Mouse (Mus musculus) liver, adult 2 months (tissue): ENCODE measurements around the gene Tbx1. TPM values are rescaled to one million over a fixed set of nuclear protein-coding genes. Genes with fewer than 3 reads are reported as not detected.
A peak's percentile ranks its signal among the peaks of the same experiment; 100 is the strongest.

Experiments
- DNase-seq: peaks from one replicate; pipeline ENCODE4 v3.0.0-alpha.2; 2011; ENCODE audit warnings: low read depth, low spot score; ENCODE audit errors: extremely low read depth
- H3K27ac ChIP-seq: fragments of 200-500 bp; replicated peaks from 2 replicates; pipeline ENCODE4 v1.5.1; 2012; ENCODE audit warnings: low read depth, mild to moderate bottlenecking, control low read depth, inconsistent platforms, low read length; ENCODE audit not compliant: insufficient read depth
- H3K27me3 ChIP-seq: fragments of 200-500 bp; 2 replicates; pipeline ENCODE4 v1.6.1; 2012; ENCODE audit warnings: mild to moderate bottlenecking, moderate library complexity, low read length, inconsistent platforms; ENCODE audit not compliant: control insufficient read depth, insufficient read depth
- H3K36me3 ChIP-seq: fragments of 200-500 bp; 2 replicates; pipeline ENCODE4 v1.6.1; 2012; ENCODE audit warnings: low read length, inconsistent platforms; ENCODE audit not compliant: control insufficient read depth, insufficient read depth
- H3K4me1 ChIP-seq: fragments of 200-500 bp; 2 replicates; pipeline ENCODE4 v1.6.1; 2011; ENCODE audit warnings: low read length; ENCODE audit not compliant: control insufficient read depth, insufficient read depth
- H3K4me3 ChIP-seq: fragments of 200-500 bp; 2 replicates; pipeline ENCODE4 v1.5.1; 2011; ENCODE audit warnings: low read depth, mild to moderate bottlenecking, control low read depth, low read length, moderate library complexity; ENCODE audit not compliant: insufficient read depth
- H3K79me2 ChIP-seq: fragments of 200-500 bp; 2 replicates; pipeline ENCODE4 v1.6.1; 2012; ENCODE audit warnings: inconsistent platforms, mild to moderate bottlenecking, low read length, moderate library complexity; ENCODE audit not compliant: control insufficient read depth, insufficient read depth
- H3K9ac ChIP-seq: fragments of 200-500 bp; 2 replicates; pipeline ENCODE4 v1.6.1; 2012; ENCODE audit warnings: low read depth, mild to moderate bottlenecking, control low read depth, inconsistent platforms, low read length
- CTCF ChIP-seq: fragments of 200-500 bp; IDR thresholded peaks from 2 replicates; pipeline ENCODE4 v1.5.1; 2011; ENCODE audit warnings: low read depth, low read length, control low read depth
- POLR2A ChIP-seq: fragments of 200-500 bp; IDR thresholded peaks from 2 replicates; pipeline ENCODE4 v1.6.1; 2011; ENCODE audit warnings: low read length, control low read depth; ENCODE audit not compliant: insufficient read depth; ENCODE audit errors: extremely low read depth
- WGBS: fragments of 180-500 bp; shearing (Covaris S2); methylation state at CpG from one replicate; pipeline ENCODE4 v1.1.7; 2018; 5-methylcytosine and 5-hydroxymethylcytosine counted together
- polyA plus RNA-seq: library from polyadenylated mRNA; depleted of rRNA; stranded (reverse); fragments of >200 nt; gene quantifications from 2 replicates; pipeline ENCODE4 v1.2.3, GENCODE M21; 2012
- total RNA-seq: library from RNA; depleted of rRNA; stranded (reverse); fragments of >200 nt; gene quantifications from 2 replicates; pipeline ENCODE4 v1.2.3, GENCODE M21; 2014

The Tbx1 gene
- total and polyA plus RNA-seq, 2 experiments, result 0.02 TPM; not detected in 1

DNA sequence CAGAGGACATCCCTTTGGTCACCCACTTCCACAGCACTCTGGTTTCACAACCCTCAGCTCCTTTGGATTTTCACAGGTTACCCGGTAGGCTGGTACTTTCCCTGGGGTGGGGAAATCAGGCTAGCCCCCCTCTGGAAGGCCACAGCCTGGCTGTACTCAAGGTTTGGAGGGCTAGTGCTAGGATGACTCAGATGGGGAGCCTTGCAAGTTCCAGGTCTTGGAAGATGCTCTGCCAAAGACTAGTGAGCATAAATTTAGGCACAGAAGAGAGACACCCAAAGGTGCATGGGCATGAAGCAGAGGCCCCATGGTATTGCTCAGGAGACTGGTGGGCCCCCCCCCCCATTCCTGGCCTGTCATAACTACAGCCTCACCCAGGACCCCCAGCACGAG, 38.5 kb upstream of the Tbx1 start:
- H3K4me1 ChIP-seq, result peaks cover 2% of the 10 kb centered on the region
- H3K9ac ChIP-seq, result 0 out of 2 replicates have a peak overlapping the region, but pooled peaks have one; percentile 64
- H3K36me3 ChIP-seq, result no peaks in the 10 kb centered on the region
- peaks cover 5% of the 10 kb centered on the region; the same call in 1 of the 2 replicates for H3K27me3 ChIP-seq
- no peak overlapping the region for H3K27ac ChIP-seq
- TF ChIP-seq CTCF (no peak), POLR2A (no peak)
- DNase-seq, result no peak
- no peaks in the 10 kb centered on the region for H3K79me2 ChIP-seq
- H3K4me3 ChIP-seq, result peak overlapping the region; percentile 74; the same call in 1 of the 2 replicates
- WGBS, result 57% methylated on average over 2 of the region's 2 CpGs

DNA sequence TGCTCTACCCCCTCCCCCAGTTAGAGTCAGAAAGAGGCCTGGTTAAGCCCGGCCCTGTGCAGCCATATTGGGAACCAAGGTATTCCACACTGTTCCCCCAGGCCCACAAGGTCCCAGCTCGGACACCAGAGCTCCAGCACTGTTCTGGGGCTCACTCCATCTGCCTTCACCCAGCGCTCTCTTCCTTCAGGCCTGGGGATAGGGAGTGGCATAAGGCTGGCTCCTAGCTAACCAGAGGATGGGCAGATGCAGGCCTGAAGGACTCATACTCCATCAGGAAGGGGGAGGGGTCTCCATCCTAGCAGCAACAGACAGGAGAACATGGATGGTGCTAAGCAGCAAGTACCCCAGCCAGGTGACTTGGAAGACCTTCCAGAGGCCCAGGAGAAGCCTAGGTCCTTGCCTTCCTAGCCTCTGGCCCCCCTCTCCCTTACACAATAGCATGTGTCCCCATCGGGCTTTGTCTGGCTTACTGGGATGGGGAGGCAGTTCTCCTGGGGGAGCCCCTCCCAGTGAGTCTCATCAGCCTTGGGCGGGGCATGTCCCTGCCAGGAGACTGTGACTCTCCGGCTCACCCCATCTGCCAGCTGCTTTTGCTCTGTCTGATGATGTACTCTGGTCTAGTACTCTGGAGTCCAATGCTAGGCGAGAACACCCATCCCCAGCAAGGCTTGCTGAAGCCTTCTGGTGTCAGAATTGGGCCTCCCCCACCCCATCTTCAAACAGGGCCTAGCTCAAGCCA, 37.9 kb upstream of the Tbx1 start:
- Histone ChIP-seq H3K79me2 (no peaks in the 10 kb centered on the region), H3K4me3 (no peak overlapping the region), H3K36me3 (no peaks in the 10 kb centered on the region), H3K9ac (no peak overlapping the region), H3K27ac (no peak overlapping the region), H3K27me3 (peaks cover 5% of the 10 kb centered on the region; the same call in 1 of the 2 replicates), H3K4me1 (peaks cover 2% of the 10 kb centered on the region)
- DNase-seq, result no peak
- TF ChIP-seq POLR2A, result no peak
- TF ChIP-seq CTCF, result no peak
- 94% methylated on average over 7 of the region's 7 CpGs for WGBS

DNA sequence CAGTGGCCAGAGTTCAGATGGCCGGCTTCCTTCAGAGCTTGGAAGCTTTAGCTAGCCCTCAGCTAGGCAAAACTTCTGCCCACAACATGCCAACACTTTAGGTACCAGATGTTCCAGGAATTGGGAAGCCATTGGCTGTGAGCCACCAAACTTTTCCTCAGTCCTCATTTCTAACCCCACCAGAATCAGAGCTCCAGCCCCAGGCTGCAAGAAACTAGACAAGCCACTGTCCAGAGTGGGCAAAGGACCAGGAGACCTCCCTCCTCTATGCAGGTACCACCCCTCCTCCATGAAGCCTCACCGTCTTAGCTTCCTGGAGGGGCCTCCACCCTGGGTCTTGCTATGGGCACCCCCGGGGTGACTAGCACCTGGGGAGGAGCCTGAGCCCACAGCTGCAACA, 36.7 kb upstream of the Tbx1 start:
- no peak overlapping the region for H3K9ac ChIP-seq
- no peak overlapping the region for H3K4me3 ChIP-seq
- H3K79me2 ChIP-seq, result no peaks in the 10 kb centered on the region
- TF ChIP-seq CTCF (no peak), POLR2A (no peak)
- no peak for DNase-seq
- 65% methylated on average over 3 of the region's 3 CpGs for WGBS
- peaks cover 13% of the 10 kb centered on the region for H3K27me3 ChIP-seq
- H3K27ac ChIP-seq, result no peak overlapping the region
- peaks cover 2% of the 10 kb centered on the region for H3K4me1 ChIP-seq
- H3K36me3 ChIP-seq, result no peaks in the 10 kb centered on the region

DNA sequence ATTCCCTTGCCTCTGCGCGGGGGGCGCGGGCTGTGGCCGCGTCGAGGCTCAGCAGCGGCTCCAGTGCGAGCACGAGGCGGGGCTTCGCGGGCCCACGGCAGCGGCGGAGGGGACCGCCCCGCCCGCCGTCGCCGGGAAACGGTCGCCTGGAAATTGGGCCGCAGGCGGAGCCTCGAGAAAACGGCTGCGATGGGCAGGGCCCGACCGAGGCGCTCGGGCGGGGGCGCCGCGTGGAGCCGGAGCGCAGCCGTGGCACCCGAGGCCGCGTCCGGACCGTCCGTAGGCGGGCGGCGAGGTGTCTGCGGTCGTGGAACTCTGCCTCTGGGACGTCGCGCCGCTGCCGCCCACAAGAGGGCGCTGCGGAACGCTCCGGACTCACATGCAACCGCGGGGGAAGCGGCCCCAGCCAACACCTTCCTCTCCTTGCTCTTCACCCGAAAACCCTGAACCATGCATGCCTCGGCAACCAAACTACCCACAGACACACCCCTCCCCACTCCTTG, 36.0 kb upstream of the Tbx1 start, which contains the start of gene Gm49601:
Gm49601 (minus strand) TSS at position 52 of the 503 bp plus-strand sequence.
- Histone ChIP-seq H3K36me3 (no peaks in the 10 kb centered on the region), H3K27ac (no peak within 1 kb of the TSS), H3K9ac (peak within 1 kb of the TSS; percentile 52), H3K27me3 (peaks cover 15% of the 10 kb centered on the region), H3K79me2 (no peaks in the 10 kb centered on the region), H3K4me3 (peak within 1 kb of the TSS; percentile 43; the same call in 1 of the 2 replicates), H3K4me1 (peaks cover 2% of the 10 kb centered on the region)
- peak; percentile 21 for DNase-seq
- WGBS, result 1% methylated on average over 55 of the region's 65 CpGs
- TF ChIP-seq CTCF (peak; percentile 88), POLR2A (no peak)

DNA sequence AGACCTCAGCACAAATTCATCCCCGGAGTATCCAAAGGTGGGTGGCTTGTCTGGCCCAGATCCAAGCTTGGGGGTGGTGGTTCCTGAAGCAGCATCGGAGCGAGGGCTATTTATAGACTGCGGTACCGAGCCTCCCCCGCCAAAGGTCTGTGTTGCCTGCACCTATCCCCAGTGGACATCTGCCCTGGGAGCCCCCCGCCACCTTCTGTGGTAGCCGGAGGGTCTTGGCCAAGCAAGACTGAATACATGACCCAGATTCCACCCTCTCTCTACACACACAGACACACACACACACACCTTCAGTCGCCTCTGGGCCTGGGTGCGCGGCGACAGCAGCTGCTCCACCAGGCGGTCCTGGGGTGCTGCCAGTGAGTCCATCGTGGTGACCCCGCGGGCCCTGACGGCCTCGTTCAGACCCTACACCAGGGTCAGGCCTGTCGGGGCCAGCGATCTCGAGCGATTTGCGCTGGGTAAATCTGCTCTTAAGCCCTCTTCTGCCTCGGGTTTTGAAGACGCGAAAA, 35.4 kb upstream of the Tbx1 start:
- H3K36me3 ChIP-seq, result no peaks in the 10 kb centered on the region

More for the DNA sequence above, 35.4 kb upstream of the Tbx1 start:
- Histone ChIP-seq H3K9ac (peak overlapping the region; percentile 52), H3K27ac (no peak overlapping the region), H3K4me3 (peak overlapping the region; percentile 43; the same call in 1 of the 2 replicates), H3K27me3 (peaks cover 21% of the 10 kb centered on the region), H3K79me2 (no peaks in the 10 kb centered on the region), H3K4me1 (peaks cover 2% of the 10 kb centered on the region)
- no peak for TF ChIP-seq POLR2A
- TF ChIP-seq CTCF, result no peak
- 21% methylated on average over 26 of the region's 26 CpGs for WGBS
- DNase-seq, result no peak
